ENCODE assay signal across 26 mouse cellular contexts in the genomic region with DNA sequence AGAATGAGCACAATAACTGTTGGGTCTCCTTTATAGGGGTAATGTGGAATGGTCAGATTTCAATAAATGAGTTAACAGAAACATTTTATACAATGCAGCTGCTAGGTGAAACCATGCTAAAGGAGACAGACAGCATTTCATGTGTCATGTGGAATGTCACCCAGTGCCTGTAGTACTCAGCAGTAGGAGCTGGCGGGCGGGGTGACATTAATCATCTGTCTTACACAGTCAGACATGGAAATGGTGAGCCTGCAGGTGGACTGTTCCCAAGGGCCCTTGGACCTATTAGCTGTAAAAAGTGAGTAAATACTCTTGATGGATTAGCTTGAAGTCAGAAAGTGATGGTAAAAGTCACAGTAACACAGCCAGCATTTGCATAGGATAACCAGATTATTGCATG. TPM values are rescaled to one million over a fixed set of nuclear protein-coding genes. Genes with fewer than 3 reads are reported as not detected.
A peak's percentile ranks its signal among the peaks of the same experiment; 100 is the strongest.
DNase-seq lines count a peak whose midpoint lies in the region; ATAC-seq and TF ChIP-seq lines count a peak whose summit lies in the region.
"Had no signal": no experiment of that assay in that cellular context is flagged by ENCODE, and none has a peak within 500 bp of the region (broad histone marks: within the 10 kb centered on the region; RNA-seq: fewer than 3 reads in every experiment).

No protein-coding gene starts in this region.

- no peak for TF ChIP-seq CTCF in layer of hippocampus, adult 2 months (conservative IDR thresholded peaks at IDR 0.05)

- peak overlapping the region; percentile 85 for H3K27ac ChIP-seq in heart, embryonic 16.5 days (ENCODE audit: low read length)
- peak overlapping the region; percentile 72; the same call in 1 of the 2 replicates for H3K27ac ChIP-seq in layer of hippocampus, adult 2 months
- peak overlapping the region; percentile 25 for H3K27ac ChIP-seq in liver, embryonic 15.5 days (replicated peaks)
- H3K27ac ChIP-seq: limb, embryonic 12.5 days; midbrain, embryonic 10.5 days had no signal

- H3K4me2 ChIP-seq in heart, embryonic 16.5 days (ENCODE audit: low read depth, low read length), result no peak overlapping the region
- H3K4me2 ChIP-seq in liver, embryonic 15.5 days, result no peak overlapping the region
- H3K4me2 ChIP-seq: embryonic facial prominence, embryonic 13.5 days; heart, embryonic 13.5 days; limb, embryonic 12.5 days had no signal

- no peaks in the 10 kb centered on the region for H3K9me3 ChIP-seq in heart, embryonic 16.5 days (replicated peaks; ENCODE audit: control insufficient read depth, low read length)
- no peaks in the 10 kb centered on the region for H3K9me3 ChIP-seq in liver, embryonic 15.5 days (replicated peaks)
- H3K9me3 ChIP-seq: embryonic facial prominence, embryonic 13.5 days; G1E; heart, embryonic 13.5 days; limb, embryonic 12.5 days; midbrain, embryonic 10.5 days had no signal

- H3K36me3 ChIP-seq in heart, embryonic 16.5 days (ENCODE audit: control insufficient read depth, insufficient read depth), result peaks cover 3% of the 10 kb centered on the region; the same call in 1 of the 2 replicates
- peaks cover 15% of the 10 kb centered on the region for H3K36me3 ChIP-seq in liver, embryonic 15.5 days (replicated peaks)

- H3K9ac ChIP-seq in heart, embryonic 16.5 days (ENCODE audit: low read length), result no peak overlapping the region
- H3K9ac ChIP-seq in liver, embryonic 15.5 days, result no peak overlapping the region
- H3K9ac ChIP-seq: embryonic facial prominence, embryonic 13.5 days; heart, embryonic 13.5 days; limb, embryonic 12.5 days had no signal

- peaks cover 14% of the 10 kb centered on the region for H3K4me1 ChIP-seq in heart, embryonic 16.5 days (ENCODE audit: control insufficient read depth, insufficient read depth, low read length)
- peaks cover 24% of the 10 kb centered on the region for H3K4me1 ChIP-seq in liver, embryonic 15.5 days (replicated peaks)
- H3K4me1 ChIP-seq: limb, embryonic 12.5 days; midbrain, embryonic 10.5 days had no signal

- intact Hi-C loops in heart, postnatal 10 days (cut with DNase I), result no loop called here

- no peak overlapping the region for H3K4me3 ChIP-seq in heart, embryonic 16.5 days (ENCODE audit: low read length)
- H3K4me3 ChIP-seq in layer of hippocampus, adult 2 months, result no peak overlapping the region
- no peak overlapping the region for H3K4me3 ChIP-seq in liver, embryonic 15.5 days (replicated peaks)
- H3K4me3 ChIP-seq: embryonic facial prominence, embryonic 13.5 days; gastrocnemius, adult 2 months; heart, embryonic 13.5 days; limb, embryonic 12.5 days; midbrain, embryonic 10.5 days; myocyte had no signal

- no peak for ATAC-seq in heart, embryonic 16.5 days (replicated peaks; ENCODE audit: extremely low read depth, insufficient read depth, low FRiP score)
- no peak for ATAC-seq in liver, embryonic 15.5 days (ENCODE audit: insufficient read depth)
- ATAC-seq in granulocyte monocyte progenitor cell, adult 5-6 weeks (replicated peaks; ENCODE audit: poor library complexity, severe bottlenecking), result no peak
- ATAC-seq: forebrain, embryonic 14.5 days; midbrain, embryonic 16.5 days; Patski had no signal

- 85% methylated on average over 2 of the region's 2 CpGs for WGBS in heart, embryonic 16.5 days
- WGBS in liver, embryonic 15.5 days (ENCODE audit: insufficient replicate concordance), result 86% methylated on average over 2 of the region's 2 CpGs

- DNase-seq in heart, postnatal 10 days, result no peak
- no peak for DNase-seq in layer of hippocampus, adult 2 months (ENCODE audit: low spot score in 2 of 2)
- no peak for DNase-seq in layer of hippocampus, postnatal 14 days (ENCODE audit: low spot score in 2 of 2)
- DNase-seq in 3T3-L1 (ENCODE audit: low read depth, low spot score), result peak; percentile 13
- DNase-seq in cerebellum, postnatal 14 days, result no peak
- DNase-seq: adrenal gland, adult 2 months; B cell, adult 2 months; cerebellum, adult 11-12 months; gastrocnemius, adult 2 months; kidney, adult 8-10 months; kidney, postnatal 14 days; lung, adult 18-20 months; right cerebral cortex, adult 18-20 months had no signal

- no peaks in the 10 kb centered on the region for H3K27me3 ChIP-seq in heart, embryonic 16.5 days (ENCODE audit: control insufficient read depth, insufficient read depth, low read length)
- no peaks in the 10 kb centered on the region for H3K27me3 ChIP-seq in liver, embryonic 15.5 days
- H3K27me3 ChIP-seq: CH12.LX; embryonic facial prominence, embryonic 13.5 days; heart, embryonic 13.5 days; limb, embryonic 12.5 days; Patski had no signal

RNA-seq across cellular contexts. Expression of gene Ptgs1, which starts 46.0 kb away (rescaled TPM):
- polyA plus RNA-seq in heart, embryonic 16.5 days (2015; fragmentation: Nextera tagmentation; extraction: Ambion mirVana), result 21.9 and 26.2 TPM in 2 replicates
- total RNA-seq in heart, postnatal 10 days (2021), result 10 to 100 TPM; 15.5 to 16.0 TPM
- total RNA-seq in layer of hippocampus, adult 2 months (2021), result 10 to 100 TPM; 17.1 to 19.1 TPM
- total RNA-seq in layer of hippocampus, postnatal 14 days (2021), result 10 to 100 TPM; 16.4 to 19.6 TPM
- 20.9 and 22.8 TPM in 2 replicates for polyA plus RNA-seq in liver, embryonic 15.5 days (2015; fragmentation: Nextera tagmentation; extraction: Ambion mirVana)
- 20.8 and 21.8 TPM in 2 replicates for total RNA-seq in granulocyte monocyte progenitor cell, adult 5-6 weeks (2014; fragmentation: Nextera tagmentation)
- 30.5 and 31.0 TPM in 2 replicates for total RNA-seq in granulocyte monocyte progenitor cell, adult 5-6 weeks (2017)

RNA-seq across cellular contexts. Expression of gene Rbm18, which starts 47.6 kb away (rescaled TPM):
- 66.1 and 69.5 TPM in 2 replicates for polyA plus RNA-seq in heart, embryonic 16.5 days (2015; fragmentation: Nextera tagmentation; extraction: Ambion mirVana)
- total RNA-seq in heart, postnatal 10 days (2021), result 10 to 100 TPM; 41.7 TPM
- total RNA-seq in layer of hippocampus, adult 2 months (2021), result 10 to 100 TPM; 41.7 to 46.3 TPM
- total RNA-seq in layer of hippocampus, postnatal 14 days (2021), result 10 to 100 TPM; 49.5 to 50.8 TPM
- polyA plus RNA-seq in liver, embryonic 15.5 days (2015; fragmentation: Nextera tagmentation; extraction: Ambion mirVana), result 22.8 and 23.8 TPM in 2 replicates
- total RNA-seq in granulocyte monocyte progenitor cell, adult 5-6 weeks (2014; fragmentation: Nextera tagmentation), result 19.4 and 23.1 TPM in 2 replicates
- 18.6 and 20.1 TPM in 2 replicates for total RNA-seq in granulocyte monocyte progenitor cell, adult 5-6 weeks (2017)

RNA-seq across cellular contexts. Expression of gene Mrrf, which starts 48.0 kb away (rescaled TPM):
- 38.6 and 41.7 TPM in 2 replicates for polyA plus RNA-seq in heart, embryonic 16.5 days (2015; fragmentation: Nextera tagmentation; extraction: Ambion mirVana)
- total RNA-seq in heart, postnatal 10 days (2021), result 10 to 100 TPM; 40.2 to 40.6 TPM
- 10 to 100 TPM; 13.8 to 18.6 TPM for total RNA-seq in layer of hippocampus, adult 2 months (2021)
- 10 to 100 TPM; 16.2 to 19.1 TPM for total RNA-seq in layer of hippocampus, postnatal 14 days (2021)
- 17.2 and 18.3 TPM in 2 replicates for polyA plus RNA-seq in liver, embryonic 15.5 days (2015; fragmentation: Nextera tagmentation; extraction: Ambion mirVana)
- total RNA-seq in granulocyte monocyte progenitor cell, adult 5-6 weeks (2014; fragmentation: Nextera tagmentation), result 16.9 and 21.4 TPM in 2 replicates
- total RNA-seq in granulocyte monocyte progenitor cell, adult 5-6 weeks (2017), result 20.4 and 21.7 TPM in 2 replicates

Comparison
In these comparisons a context has a peak if more than half of its experiments do, and no peak if none do; other contexts are left out.
1. H3K27ac ChIP-seq: peak in every context shown above with its lines; median percentile 85 in heart, embryonic 16.5 days; 72 in layer of hippocampus, adult 2 months; 25 in liver, embryonic 15.5 days.